Mouse (Mus musculus): ENCODE measurements at regions not wholly inside any gene's neighbourhood (a gene's known extent, or its start where the extent isn't known, plus 50 kb on each side); places are given as distances from the start of the nearest gene placed in this dataset.
A peak's percentile ranks its signal among the peaks of the same experiment; 100 is the strongest.

DNA sequence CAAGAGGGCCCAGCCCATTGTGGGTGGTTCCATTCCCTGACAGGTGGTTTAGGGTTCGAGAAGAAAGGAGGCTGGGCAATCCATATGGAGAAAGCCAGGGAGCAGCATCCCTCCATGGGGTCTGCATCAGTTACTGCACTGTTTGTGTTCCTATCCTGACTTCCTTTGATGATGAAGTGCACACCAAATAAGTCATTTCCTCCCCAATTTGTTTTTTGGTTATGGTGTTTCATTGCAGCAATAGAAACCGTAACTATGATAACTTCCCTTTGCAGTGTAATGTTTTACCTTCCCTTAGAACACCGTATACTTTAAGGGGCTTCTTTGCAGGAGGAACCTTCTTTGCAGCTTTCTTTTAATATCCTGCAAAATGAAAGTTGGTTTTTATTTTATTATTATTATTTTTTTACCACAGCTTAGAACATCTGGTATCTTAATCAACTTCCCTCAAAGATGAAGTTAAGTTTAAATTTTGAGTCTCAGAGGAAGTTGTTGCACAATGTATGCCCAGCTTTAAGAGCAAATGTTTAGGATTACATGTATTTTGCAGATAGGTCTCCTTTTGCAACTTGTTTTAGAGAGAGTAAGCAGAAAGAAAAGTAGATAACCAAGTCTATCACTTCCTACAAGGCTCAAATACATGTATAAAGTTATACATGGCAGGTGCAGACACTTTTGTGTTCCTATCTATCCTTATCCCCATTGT, 1059.1 kb downstream of the Diaph2 start:
- DNase-seq: no peak

GRCm38 (mm10) chrX:130818916-130819315, 1069.4 kb downstream of the Diaph2 start:
- DNase-seq: no peak

DNA sequence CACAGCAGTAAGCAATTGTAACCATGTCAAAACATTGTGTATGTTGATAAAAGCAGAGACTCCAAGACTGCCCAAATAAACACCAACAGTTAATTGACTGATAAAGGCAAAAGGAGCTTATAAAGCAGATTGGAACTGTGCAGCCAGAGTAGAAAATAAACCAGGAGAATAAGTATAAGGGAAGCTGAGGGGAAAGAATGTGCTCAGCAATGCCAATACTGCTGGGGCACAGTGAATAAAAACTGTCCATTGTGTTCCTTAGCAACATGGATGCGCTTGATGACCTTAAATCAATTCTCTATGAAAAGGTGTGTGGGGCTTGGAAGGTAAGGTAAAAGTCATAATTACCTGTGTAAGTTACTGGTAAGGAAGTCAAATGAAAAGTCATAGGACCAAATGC, 1070.2 kb downstream of the Diaph2 start:
- DNase-seq: no peak

- no peak for DNase-seq
Measured at GRCm38 (mm10) chrX:130820168-130820567, 1070.6 kb downstream of the Diaph2 start.

GRCm38 (mm10) chrX:130823943-130824342, 1074.4 kb downstream of the Diaph2 start:
- no peak for DNase-seq

GRCm38 (mm10) chrX:130835835-130836234, 1086.3 kb downstream of the Diaph2 start:
- no peak for DNase-seq

- DNase-seq: no peak
Measured at GRCm38 (mm10) chrX:130843141-130843540, 1093.6 kb downstream of the Diaph2 start.

GRCm38 (mm10) chrX:130866506-130866905, 1117.0 kb downstream of the Diaph2 start:
- no peak for DNase-seq

DNA sequence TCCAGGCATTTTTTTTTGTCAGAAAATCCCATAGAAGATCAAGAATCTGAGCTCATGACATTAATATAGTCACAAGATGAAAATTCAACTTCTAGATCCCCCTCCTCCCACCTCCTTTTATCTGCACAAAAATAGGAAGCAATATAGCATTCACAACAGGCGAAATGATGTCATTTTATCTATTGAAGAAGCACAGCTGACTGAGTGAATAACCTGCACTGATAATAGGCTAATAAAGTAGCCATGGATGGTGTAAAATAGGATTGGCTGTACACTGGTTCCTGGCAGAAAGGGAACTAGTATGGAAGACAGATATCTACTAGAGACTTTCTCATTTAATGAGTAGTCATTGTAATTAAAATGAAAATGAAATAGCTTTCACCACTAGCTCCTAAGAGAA, 1124.6 kb downstream of the Diaph2 start:
- no peak for DNase-seq

DNA sequence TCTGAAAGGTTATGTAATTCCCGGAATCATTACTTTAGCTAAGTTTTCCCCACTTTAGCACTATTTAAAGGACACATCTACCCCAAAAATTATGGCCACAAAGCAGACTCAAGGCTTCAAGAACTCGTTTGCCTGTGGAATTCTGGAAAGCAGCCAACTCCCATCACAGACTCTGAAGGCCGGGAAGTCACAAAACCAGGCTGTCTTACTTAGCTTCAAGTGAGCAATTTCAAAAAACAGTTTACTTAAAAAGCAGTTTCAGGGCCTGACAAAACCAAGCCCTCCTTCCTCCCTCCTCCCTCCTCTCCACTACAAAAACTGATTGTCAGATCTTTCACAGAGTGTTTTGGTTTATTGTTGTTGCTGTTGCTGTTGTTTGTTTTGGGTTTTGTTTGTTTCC, 1125.7 kb downstream of the Diaph2 start:
- DNase-seq: peak; percentile 5

GRCm38 (mm10) chrX:130876120-130876519, 1126.6 kb downstream of the Diaph2 start:
- no peak for DNase-seq

All from embryo, embryonic 11 days (tissue).